In genomic region chr8:80669277-80669901, GRCm38 (mm10) we compare ENCODE assay signal across 22 mouse cellular contexts. TPM values are rescaled to one million over a fixed set of nuclear protein-coding genes. Genes with fewer than 3 reads are reported as not detected.
DNase-seq lines count a peak whose midpoint lies in the region; ATAC-seq and TF ChIP-seq lines count a peak whose summit lies in the region.
"Had no signal": no experiment of that assay in that cellular context is flagged by ENCODE, and none has a peak within 500 bp of the region (broad histone marks: within the 10 kb centered on the region; RNA-seq: fewer than 3 reads in every experiment).

No protein-coding gene starts in this region.

- WGBS in intestine, postnatal 0 days, result 54% methylated on average over 17 of the region's 17 CpGs
- 42% methylated on average over 17 of the region's 17 CpGs for WGBS in lung, embryonic 16.5 days
- WGBS in hindbrain, embryonic 14.5 days, result 77% methylated on average over 17 of the region's 17 CpGs

- no peaks in the 10 kb centered on the region for H3K36me3 ChIP-seq in CH12.LX (replicated peaks in 1 of 2; ENCODE audit: control insufficient read depth in 1 of 2, insufficient read depth in 1 of 2, low read length in 1 of 2)
- H3K36me3 ChIP-seq in intestine, postnatal 0 days (ENCODE audit: control insufficient read depth, insufficient read depth), result no peaks in the 10 kb centered on the region
- H3K36me3 ChIP-seq in lung, embryonic 16.5 days (ENCODE audit: control insufficient read depth, insufficient read depth, low read length), result no peaks in the 10 kb centered on the region
- H3K36me3 ChIP-seq in hindbrain, embryonic 14.5 days (replicated peaks; ENCODE audit: control insufficient read depth, insufficient read depth), result no peaks in the 10 kb centered on the region
- H3K36me3 ChIP-seq: embryonic facial prominence, embryonic 13.5 days; hindbrain, embryonic 10.5 days had no signal

- no peak for TF ChIP-seq RAD21 in CH12.LX (IDR thresholded peaks at IDR 0.05; ENCODE audit: low read depth, low read length)

- TF ChIP-seq POLR2A in CH12.LX (IDR thresholded peaks at IDR 0.05; ENCODE audit: low read depth, low read length), result no peak

- no peaks in the 10 kb centered on the region for H3K9me3 ChIP-seq in CH12.LX (replicated peaks; ENCODE audit: low read length)
- no peaks in the 10 kb centered on the region for H3K9me3 ChIP-seq in intestine, postnatal 0 days (ENCODE audit: control insufficient read depth)
- no peaks in the 10 kb centered on the region for H3K9me3 ChIP-seq in lung, embryonic 16.5 days (ENCODE audit: control insufficient read depth, low read length)
- H3K9me3 ChIP-seq in hindbrain, embryonic 14.5 days (ENCODE audit: control insufficient read depth, low read length), result no peaks in the 10 kb centered on the region
- H3K9me3 ChIP-seq: embryonic facial prominence, embryonic 13.5 days; hindbrain, embryonic 10.5 days had no signal

- in situ Hi-C loops in CH12.LX (cut with MboI; ENCODE audit: low pct_ligation_motif_present, low pct_unique_long_range_greater_than_20kb, low sequenced_read_pairs), result no loop called here

- dilution Hi-C loops in CH12.LX (cut with MboI; ENCODE audit: extremely low pct_ligation_motif_present, extremely low pct_unique_long_range_greater_than_20kb, low sequenced_read_pairs), result no loop called here

- no peak for TF ChIP-seq CTCF in CH12.LX (conservative IDR thresholded peaks at IDR 0.05 in 1 of 2, IDR thresholded peaks at IDR 0.05 in 1 of 2; ENCODE audit: low read depth in 2 of 2, low read length in 2 of 2)
- TF ChIP-seq CTCF in intestine, postnatal 0 days (IDR thresholded peaks at IDR 0.05; ENCODE audit: low read depth), result no peak

- peak overlapping the region; percentile 21; the same call in 1 of the 2 replicates for H3K4me2 ChIP-seq in CH12.LX (ENCODE audit: insufficient read depth, low read depth, poor library complexity, severe bottlenecking)
- peak overlapping the region; percentile 38 for H3K4me2 ChIP-seq in intestine, postnatal 0 days (replicated peaks; ENCODE audit: low read depth)
- H3K4me2 ChIP-seq in lung, embryonic 16.5 days (ENCODE audit: low read depth, low read length), result peak overlapping the region; percentile 6; the same call in 1 of the 2 replicates
- H3K4me2 ChIP-seq in hindbrain, embryonic 14.5 days (replicated peaks), result no peak overlapping the region
- H3K4me2 ChIP-seq: embryonic facial prominence, embryonic 13.5 days had no signal

- intact Hi-C loops in left cerebral cortex, postnatal 36 days (cut with DNase I), result no loop called here

- DNase-seq in CH12.LX (ENCODE audit: extremely low read depth), result no peak
- DNase-seq in hindbrain, embryonic 14.5 days (ENCODE audit: low spot score), result no peak
- DNase-seq in left cerebral cortex, postnatal 36 days (ENCODE audit: low spot score in 2 of 2), result no peak
- no peak for DNase-seq in cerebellum, adult 9-10 months
- DNase-seq: adrenal gland, postnatal 25 days; cerebellum, adult 8-10 months; gastrocnemius, postnatal 10 days; heart, adult 2 months; thymus, adult 18-20 months had no signal

- H3K4me3 ChIP-seq in CH12.LX (replicated peaks in 1 of 3; ENCODE audit: low read depth in 2 of 3, low read length in 2 of 3, poor library complexity in 1 of 3), result peak overlapping the region in 1 of 3 experiments; percentile 12
- H3K4me3 ChIP-seq in intestine, postnatal 0 days (ENCODE audit: low read depth, low read length), result no peak overlapping the region
- H3K4me3 ChIP-seq in lung, embryonic 16.5 days (ENCODE audit: low read length), result no peak overlapping the region
- H3K4me3 ChIP-seq in hindbrain, embryonic 14.5 days (replicated peaks; ENCODE audit: low read length), result no peak overlapping the region
- H3K4me3 ChIP-seq: embryonic facial prominence, embryonic 13.5 days; heart, adult 2 months; hindbrain, embryonic 10.5 days; left cerebral cortex, adult 2 months had no signal

- no peak for ATAC-seq in intestine, postnatal 0 days
- ATAC-seq in lung, embryonic 16.5 days (ENCODE audit: low read depth), result peak; percentile 28; the same call in 1 of the 2 replicates
- peak; percentile 64; the same call in 1 of the 2 replicates for ATAC-seq in megakaryocyte progenitor cell, adult 5-6 weeks (replicated peaks; ENCODE audit: poor library complexity)
- ATAC-seq in hindbrain, embryonic 14.5 days (ENCODE audit: low FRiP score), result no peak
- ATAC-seq: activated CD4-positive, CD25-positive, alpha-beta regulatory T cell, adult 4 months; inflammation-experienced regulatory T-cells, adult 6 months; midbrain, embryonic 16.5 days; Patski had no signal

- no peaks in the 10 kb centered on the region for H3K27me3 ChIP-seq in CH12.LX (replicated peaks)
- no peaks in the 10 kb centered on the region for H3K27me3 ChIP-seq in intestine, postnatal 0 days (replicated peaks; ENCODE audit: control insufficient read depth, insufficient read depth, low read length)
- no peaks in the 10 kb centered on the region for H3K27me3 ChIP-seq in lung, embryonic 16.5 days (ENCODE audit: control insufficient read depth, insufficient read depth, low read depth, low read length)
- H3K27me3 ChIP-seq in hindbrain, embryonic 14.5 days (ENCODE audit: control insufficient read depth, insufficient read depth, low read length), result no peaks in the 10 kb centered on the region
- H3K27me3 ChIP-seq: embryonic facial prominence, embryonic 13.5 days had no signal

- no peak overlapping the region for H3K27ac ChIP-seq in CH12.LX (ENCODE audit: insufficient read depth, low read depth)
- H3K27ac ChIP-seq in intestine, postnatal 0 days (ENCODE audit: low read depth, low read length), result no peak overlapping the region
- H3K27ac ChIP-seq in lung, embryonic 16.5 days (ENCODE audit: low read length), result no peak overlapping the region
- no peak overlapping the region for H3K27ac ChIP-seq in hindbrain, embryonic 14.5 days
- H3K27ac ChIP-seq: embryonic facial prominence, embryonic 13.5 days; heart, adult 2 months; hindbrain, embryonic 10.5 days; kidney, postnatal 0 days; left cerebral cortex, adult 2 months had no signal

- H3K9ac ChIP-seq in CH12.LX (ENCODE audit: insufficient read depth, low read depth), result no peak overlapping the region
- no peak overlapping the region for H3K9ac ChIP-seq in intestine, postnatal 0 days (ENCODE audit: low read depth, low read length)
- H3K9ac ChIP-seq in lung, embryonic 16.5 days (ENCODE audit: low read length), result 0 out of 2 replicates have a peak overlapping the region, but pooled peaks have one; percentile 4
- no peak overlapping the region for H3K9ac ChIP-seq in hindbrain, embryonic 14.5 days
- H3K9ac ChIP-seq: embryonic facial prominence, embryonic 13.5 days had no signal

- no peaks in the 10 kb centered on the region for H3K4me1 ChIP-seq in CH12.LX (ENCODE audit: control insufficient read depth in 1 of 2, insufficient read depth in 2 of 2)
- no peaks in the 10 kb centered on the region for H3K4me1 ChIP-seq in intestine, postnatal 0 days (replicated peaks; ENCODE audit: control insufficient read depth, insufficient read depth, low read length)
- no peaks in the 10 kb centered on the region for H3K4me1 ChIP-seq in lung, embryonic 16.5 days (replicated peaks; ENCODE audit: control insufficient read depth, insufficient read depth, low read length)
- no peaks in the 10 kb centered on the region for H3K4me1 ChIP-seq in hindbrain, embryonic 14.5 days (replicated peaks; ENCODE audit: control insufficient read depth, insufficient read depth, low read length)
- H3K4me1 ChIP-seq: embryonic facial prominence, embryonic 13.5 days; hindbrain, embryonic 10.5 days had no signal

- no peak for TF ChIP-seq EP300 in CH12.LX (IDR thresholded peaks at IDR 0.05; ENCODE audit: low read length)

- no peaks in the 10 kb centered on the region for H3K79me2 ChIP-seq in CH12.LX (replicated peaks; ENCODE audit: control insufficient read depth, extremely low read depth, insufficient read depth, poor library complexity, severe bottlenecking)

TF ChIP-seq in CH12.LX, 34 proteins besides CTCF, POLR2A, EP300 and RAD21:
- TF ChIP-seq TCF12 (IDR thresholded peaks at IDR 0.05; ENCODE audit: low read depth, low read length) (no peak), PAX5 (IDR thresholded peaks at IDR 0.05; ENCODE audit: low read length) (no peak), UBTF (IDR thresholded peaks at IDR 0.05; ENCODE audit: low read depth, low read length) (no peak)

RNA-seq across cellular contexts. Expression of gene Frem3, which starts 58.5 kb away (rescaled TPM):
- not detected in 2 replicates for total RNA-seq in CH12.LX (2012; rRNA removed)
- total RNA-seq in CH12.LX (2014; rRNA removed), result not detected in 2 replicates
- polyA plus RNA-seq in CH12.LX (2012; ENCODE audit: insufficient read length, low read depth), result not detected in 2 replicates
- polyA plus RNA-seq in intestine, postnatal 0 days (2015; fragmentation: Nextera tagmentation; extraction: Ambion mirVana), result 0.07 TPM in 2 replicates
- polyA plus RNA-seq in lung, embryonic 16.5 days (2015; fragmentation: Nextera tagmentation; extraction: Ambion mirVana), result 0.06 and 0.18 TPM in 2 replicates
- 0.02 TPM in 1 of 2 replicates, not detected in the other for total RNA-seq in megakaryocyte progenitor cell, adult 5-6 weeks (2015)
- not detected in 2 replicates for total RNA-seq in megakaryocyte progenitor cell, adult 5-6 weeks (2017)
- 0.24 and 0.27 TPM in 2 replicates for polyA plus RNA-seq in hindbrain, embryonic 14.5 days (2014; fragmentation: Nextera tagmentation; extraction: Ambion mirVana)
- under 1 TPM; 0.15 to 0.23 TPM for total RNA-seq in left cerebral cortex, postnatal 36 days (2021)
- total RNA-seq: adrenal gland, postnatal 25 days; gastrocnemius, postnatal 10 days; megakaryocyte-erythroid progenitor cell, adult 5-6 weeks had no signal
- polyA plus RNA-seq: activated CD4-positive, CD25-positive, alpha-beta regulatory T cell, adult 4 months; C2C12; heart, adult 2 months; inflammation-experienced regulatory T-cells, adult 6 months; Patski had no signal

Comparison
In these comparisons a context has a peak if more than half of its experiments do, and no peak if none do; other contexts are left out.
1. ATAC-seq: peak in lung, embryonic 16.5 days (single experiment) and megakaryocyte progenitor cell, adult 5-6 weeks (single experiment); none in intestine, postnatal 0 days (single experiment) and hindbrain, embryonic 14.5 days (single experiment).